Mouse (Mus musculus) ovary, adult 18-20 months (tissue): Measurements from ENCODE around the gene Nup155.

Source experiments
- DNase-seq: peaks from one replicate; pipeline ENCODE4 v3.0.0; 2022; ENCODE audit warnings: low spot score, mixed read lengths

Nup155 gene

DNA sequence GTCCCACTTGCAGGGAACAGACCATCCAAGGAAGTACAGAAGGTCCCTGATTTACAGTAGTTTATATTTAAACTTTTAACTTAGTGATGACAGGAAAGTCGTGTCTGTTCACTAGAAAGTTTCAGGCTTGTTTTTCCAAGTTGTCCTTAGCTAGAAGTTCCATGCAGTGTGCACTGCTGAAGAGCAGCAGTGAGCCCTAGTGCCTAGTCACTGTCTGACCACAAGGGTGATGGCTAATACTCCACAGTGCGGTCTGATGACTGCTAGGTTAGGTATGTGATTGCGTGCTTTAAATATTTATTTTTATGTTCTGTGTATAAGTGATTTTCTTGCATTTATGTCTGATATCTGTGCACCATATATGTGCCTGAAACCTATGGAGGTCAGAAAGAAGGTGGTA, 81.4 kb downstream of the Nup155 start:
- no peak for DNase-seq

DNA sequence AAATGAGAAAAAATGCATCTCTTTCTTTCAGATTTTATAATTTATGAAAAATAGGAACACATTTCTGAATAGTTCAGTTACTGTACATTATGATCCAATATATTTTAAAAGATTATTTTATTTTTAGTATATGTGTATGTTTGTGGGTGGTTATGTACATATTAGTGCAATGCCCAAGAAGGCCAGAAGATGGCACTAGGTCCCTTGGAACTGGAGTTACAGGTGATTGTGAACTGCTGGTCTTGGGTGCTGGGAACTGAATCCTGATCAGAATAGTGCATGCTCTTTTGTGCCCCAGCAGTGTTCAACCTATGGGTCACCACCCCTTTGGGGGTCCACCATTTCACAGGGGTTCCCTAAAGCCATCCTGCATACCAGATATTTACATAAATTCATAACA, 91.2 kb downstream of the Nup155 start:
- no peak for DNase-seq

DNA sequence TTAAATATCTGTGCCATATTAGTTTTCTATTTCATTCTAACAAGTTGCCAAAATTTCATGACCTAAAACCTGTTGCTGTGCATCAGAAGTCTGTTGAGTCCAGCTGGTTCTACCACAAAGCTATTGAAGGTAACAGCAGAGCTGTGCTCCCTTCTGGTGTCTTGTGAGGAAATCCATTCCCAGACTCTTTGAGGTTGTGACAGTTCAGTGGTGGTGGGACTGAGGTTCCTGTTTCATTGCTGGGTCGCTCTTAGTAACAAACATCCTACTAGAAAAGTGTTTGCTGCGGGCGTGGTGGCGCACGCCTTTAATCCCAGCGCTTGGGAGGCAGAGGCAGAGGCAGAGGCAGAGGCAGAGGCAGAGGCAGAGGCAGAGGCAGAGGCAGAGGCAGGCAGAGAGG, 99.3 kb downstream of the Nup155 start:
- no peak for DNase-seq
